Mouse (Mus musculus): Measurements from ENCODE around the gene Mc3r. TPM values are rescaled to one million over a fixed set of nuclear protein-coding genes. Genes with fewer than 3 reads are reported as not detected.

Gene Mc3r
- polyA plus RNA-seq, 1 experiment from 2014 or later: not detected

DNA sequence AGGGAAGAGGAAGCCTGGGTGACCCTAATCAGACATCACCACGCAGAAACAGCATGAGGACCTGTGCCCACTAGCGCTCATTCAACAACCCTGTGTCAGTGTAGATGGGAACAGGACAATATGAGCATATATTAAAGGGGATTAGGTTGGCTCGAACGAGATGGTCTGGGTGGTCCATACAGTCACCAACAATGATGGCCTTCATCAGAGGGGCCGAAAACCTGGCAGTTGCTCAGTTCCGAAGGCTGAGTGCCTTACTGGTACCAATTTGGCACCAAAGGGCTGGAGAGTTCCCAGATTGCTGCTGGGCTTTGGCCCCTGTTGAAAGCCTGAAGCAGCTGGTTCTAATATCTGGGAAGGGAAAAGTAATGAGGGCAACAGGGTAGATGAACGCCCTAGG, 25.4 kb upstream of the Mc3r start:
- Histone ChIP-seq H3K4me1 (no peaks in the 10 kb centered on the region), H3K4me3 (no peak overlapping the region), H3K27ac (replicated peaks) (no peak overlapping the region), H3K9me3 (no peaks in the 10 kb centered on the region), H3K9ac (replicated peaks) (no peak overlapping the region), H3K27me3 (peaks cover 17% of the 10 kb centered on the region), H3K36me3 (no peaks in the 10 kb centered on the region), H3K4me2 (replicated peaks) (no peak overlapping the region)
- no peak for ATAC-seq (ENCODE audit: low FRiP score, low read depth)
- WGBS: 83% methylated on average over 7 of the region's 7 CpGs

DNA sequence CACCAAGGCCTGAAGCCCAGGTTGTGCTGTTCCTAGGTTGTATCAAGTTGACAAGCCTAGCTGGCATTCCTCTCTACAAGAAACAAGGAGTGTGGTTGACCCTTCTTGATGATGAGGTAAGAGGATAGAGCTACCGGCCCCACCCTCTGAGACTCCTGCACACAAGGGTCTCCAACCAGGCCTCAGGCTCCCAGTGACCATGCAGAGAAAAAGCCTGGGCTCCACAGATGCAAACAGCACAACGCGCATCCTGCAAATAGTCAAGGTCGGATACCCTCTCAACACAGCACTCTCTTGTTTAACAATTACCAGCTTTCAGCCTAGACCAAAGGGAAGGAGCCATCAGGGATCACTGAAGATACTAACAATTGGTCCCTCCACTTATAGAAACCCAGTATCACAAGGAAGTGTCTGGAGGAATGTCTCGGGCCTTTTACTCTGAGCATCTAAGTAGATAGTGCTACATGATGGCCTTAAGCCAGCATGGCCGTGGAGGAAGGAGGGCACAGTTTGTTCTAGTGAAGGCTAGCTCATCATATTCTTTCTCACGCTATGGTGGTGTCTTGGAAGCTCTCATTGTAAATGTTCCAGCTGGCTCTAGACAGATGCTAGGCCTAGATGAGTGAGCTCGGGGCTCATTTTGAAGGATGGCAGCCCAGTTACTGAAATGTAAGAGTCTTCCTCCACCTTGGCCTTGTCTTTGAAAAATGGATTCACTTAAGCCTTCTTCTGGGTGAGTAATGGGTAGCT, 24.7 kb upstream of the Mc3r start:
- ATAC-seq (ENCODE audit: low FRiP score, low read depth): no peak
- peaks cover 17% of the 10 kb centered on the region for H3K27me3 ChIP-seq
- H3K4me3 ChIP-seq: no peak overlapping the region
- H3K27ac ChIP-seq (replicated peaks): no peak overlapping the region
- H3K4me2 ChIP-seq (replicated peaks): no peak overlapping the region
- no peaks in the 10 kb centered on the region for H3K4me1 ChIP-seq
- no peaks in the 10 kb centered on the region for H3K36me3 ChIP-seq
- no peaks in the 10 kb centered on the region for H3K9me3 ChIP-seq
- no peak overlapping the region for H3K9ac ChIP-seq (replicated peaks)
- 89% methylated on average over 8 of the region's 8 CpGs for WGBS

DNA sequence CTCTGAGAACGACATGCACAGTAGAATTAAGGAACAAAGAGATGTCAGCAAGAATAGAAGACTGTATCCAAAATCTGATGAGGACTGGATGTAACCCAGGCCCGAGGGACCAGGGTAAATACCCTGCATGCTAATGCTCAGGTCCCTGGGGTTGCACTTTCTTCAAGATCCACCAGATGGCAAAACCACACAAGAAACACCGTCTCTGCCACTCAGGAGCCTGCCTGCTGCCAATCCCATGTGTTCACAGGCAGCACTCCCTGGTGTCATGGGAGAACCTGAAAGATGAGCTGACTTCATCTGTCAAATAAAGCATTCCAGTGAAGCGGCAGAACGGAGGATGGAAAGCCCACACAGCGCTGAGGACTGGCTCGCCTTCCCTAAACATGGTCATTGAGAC, 21.3 kb upstream of the Mc3r start:
- Histone ChIP-seq H3K4me3 (no peak overlapping the region), H3K4me2 (replicated peaks) (no peak overlapping the region), H3K9ac (replicated peaks) (no peak overlapping the region), H3K27me3 (peaks cover 16% of the 10 kb centered on the region), H3K36me3 (no peaks in the 10 kb centered on the region), H3K27ac (replicated peaks) (no peak overlapping the region), H3K9me3 (no peaks in the 10 kb centered on the region), H3K4me1 (no peaks in the 10 kb centered on the region)
- ATAC-seq (ENCODE audit: low FRiP score, low read depth): 0 out of 2 replicates have a peak, but pooled peaks have one; percentile 34
- WGBS: 38% methylated on average over 7 of the region's 7 CpGs

DNA sequence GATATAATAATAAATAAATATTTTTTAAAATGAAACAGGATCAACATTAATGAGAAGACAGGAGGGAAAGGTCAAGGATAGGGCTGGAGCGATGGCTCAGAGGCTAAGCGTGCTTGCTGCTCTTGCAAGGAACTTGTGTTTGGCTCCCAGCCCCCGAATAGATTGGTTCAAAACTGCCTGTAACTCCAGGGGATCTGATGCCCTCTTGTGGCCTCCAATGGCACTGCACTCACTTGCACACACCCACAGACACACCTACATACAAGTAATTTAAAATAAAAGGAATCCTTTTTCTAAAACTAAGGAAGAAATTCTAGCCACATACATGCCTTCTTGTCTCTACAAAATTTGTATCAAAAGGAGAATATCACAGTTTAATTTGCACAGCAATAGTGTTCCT, 20.5 kb upstream of the Mc3r start:
- H3K27ac ChIP-seq (replicated peaks): no peak overlapping the region
- H3K9ac ChIP-seq (replicated peaks): no peak overlapping the region
- no peak for ATAC-seq (ENCODE audit: low FRiP score, low read depth)
- H3K4me3 ChIP-seq: no peak overlapping the region
- H3K4me1 ChIP-seq: no peaks in the 10 kb centered on the region
- no peak overlapping the region for H3K4me2 ChIP-seq (replicated peaks)
- H3K9me3 ChIP-seq: no peaks in the 10 kb centered on the region
- WGBS: 93% methylated on average over 3 of the region's 3 CpGs
- H3K27me3 ChIP-seq: peaks cover 7% of the 10 kb centered on the region
- no peaks in the 10 kb centered on the region for H3K36me3 ChIP-seq

DNA sequence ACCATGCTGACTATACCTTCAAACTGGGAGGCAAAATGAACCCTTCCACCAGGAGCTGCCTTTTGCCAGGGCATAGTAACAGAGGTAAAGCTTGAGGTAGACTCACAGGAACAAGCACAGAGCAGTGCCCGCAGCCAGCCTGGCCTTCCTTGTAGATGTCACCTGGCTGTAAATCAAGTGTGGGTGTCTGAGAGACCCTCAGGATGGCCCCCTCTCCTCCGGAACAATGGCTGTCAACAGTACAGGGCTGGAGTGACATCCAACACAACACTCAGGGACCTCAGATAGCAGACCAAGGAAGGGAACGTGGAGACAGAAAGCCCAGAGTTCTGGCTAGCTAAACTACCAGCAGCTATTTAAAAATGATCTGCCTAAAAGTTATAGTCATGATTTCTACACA, 19.1 kb upstream of the Mc3r start:
- no peaks in the 10 kb centered on the region; the same call in 1 of the 2 replicates for H3K27me3 ChIP-seq
- 53% methylated on average over 3 of the region's 3 CpGs for WGBS
- no peaks in the 10 kb centered on the region for H3K4me1 ChIP-seq
- H3K9ac ChIP-seq (replicated peaks): no peak overlapping the region
- no peak for ATAC-seq (ENCODE audit: low FRiP score, low read depth)
- H3K4me2 ChIP-seq (replicated peaks): no peak overlapping the region
- H3K27ac ChIP-seq (replicated peaks): no peak overlapping the region
- no peaks in the 10 kb centered on the region for H3K36me3 ChIP-seq
- no peak overlapping the region for H3K4me3 ChIP-seq
- H3K9me3 ChIP-seq: no peaks in the 10 kb centered on the region

DNA sequence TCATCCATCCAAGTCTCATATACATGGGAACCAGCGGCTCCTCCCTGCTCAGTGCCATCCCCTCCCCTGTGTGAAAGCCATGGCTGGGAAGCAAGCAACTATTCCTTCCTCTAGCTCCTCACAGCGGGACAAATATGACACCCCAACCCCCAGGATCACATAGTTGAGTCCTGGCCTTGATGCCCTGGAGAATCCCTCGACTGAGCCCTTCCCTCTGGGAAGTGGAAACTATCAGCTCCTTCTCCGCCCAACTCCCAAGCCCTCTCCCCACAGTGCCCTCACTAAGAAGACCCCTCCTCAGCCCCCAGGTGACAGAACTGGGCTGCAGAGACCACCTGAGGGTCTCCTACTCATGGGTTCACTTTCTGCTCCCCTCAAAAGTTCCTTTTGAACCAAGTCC, 18.2 kb upstream of the Mc3r start:
- Histone ChIP-seq H3K4me2 (replicated peaks) (no peak overlapping the region), H3K9me3 (no peaks in the 10 kb centered on the region), H3K9ac (replicated peaks) (no peak overlapping the region), H3K36me3 (no peaks in the 10 kb centered on the region), H3K27me3 (no peaks in the 10 kb centered on the region; the same call in 1 of the 2 replicates), H3K4me3 (no peak overlapping the region), H3K4me1 (no peaks in the 10 kb centered on the region), H3K27ac (replicated peaks) (no peak overlapping the region)
- WGBS: 72% methylated on average over 4 of the region's 4 CpGs
- no peak for ATAC-seq (ENCODE audit: low FRiP score, low read depth)

DNA sequence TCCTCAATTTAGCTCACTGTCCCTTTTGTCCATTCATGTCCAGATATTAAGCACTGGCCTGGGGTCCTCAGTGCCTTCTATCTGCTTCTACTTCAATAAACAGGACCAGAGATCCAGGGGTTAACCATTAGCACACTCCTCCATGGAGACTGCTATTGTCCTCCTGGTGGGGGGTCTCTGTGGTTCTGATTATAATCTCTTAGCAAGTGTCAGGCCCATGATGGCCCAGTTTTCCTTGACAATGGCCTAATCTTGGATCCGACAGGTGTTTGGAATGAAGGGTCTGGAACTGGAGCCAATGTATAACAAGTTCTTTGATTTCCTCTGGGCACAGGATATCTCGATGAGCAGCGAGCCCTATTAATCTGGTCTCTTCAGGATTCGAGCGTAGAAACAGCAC, 10.1 kb upstream of the Mc3r start:
- Histone ChIP-seq H3K9me3 (no peaks in the 10 kb centered on the region), H3K4me2 (replicated peaks) (no peak overlapping the region), H3K36me3 (no peaks in the 10 kb centered on the region), H3K27me3 (no peaks in the 10 kb centered on the region), H3K4me1 (no peaks in the 10 kb centered on the region), H3K4me3 (no peak overlapping the region), H3K9ac (replicated peaks) (no peak overlapping the region), H3K27ac (replicated peaks) (no peak overlapping the region)
- no peak for ATAC-seq (ENCODE audit: low FRiP score, low read depth)
- 72% methylated on average over 5 of the region's 5 CpGs for WGBS

DNA sequence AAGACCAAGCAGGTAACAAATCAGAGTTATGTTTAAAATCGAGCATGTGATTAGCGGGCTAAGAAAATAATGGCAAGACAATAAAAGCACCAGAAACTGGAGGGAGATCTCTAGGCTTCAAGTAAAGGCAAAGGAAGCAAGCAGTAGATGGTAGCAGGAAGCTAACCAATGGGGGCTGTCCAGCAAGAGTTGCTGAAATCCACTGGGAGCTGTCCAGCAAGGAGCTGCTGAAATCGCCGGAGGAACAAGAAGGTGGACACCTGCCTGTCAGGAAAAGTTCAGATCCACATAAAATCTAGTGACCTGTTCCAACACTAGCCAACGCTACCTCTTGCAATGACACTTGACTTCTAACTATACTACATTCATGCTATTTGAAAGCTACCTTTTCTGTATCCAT, 7.3 kb upstream of the Mc3r start:
- H3K4me3 ChIP-seq: no peak overlapping the region
- no peak overlapping the region for H3K27ac ChIP-seq (replicated peaks)
- no peaks in the 10 kb centered on the region for H3K4me1 ChIP-seq
- H3K9ac ChIP-seq (replicated peaks): no peak overlapping the region
- no peak overlapping the region for H3K4me2 ChIP-seq (replicated peaks)
- 24% methylated on average over 5 of the region's 5 CpGs for WGBS
- no peaks in the 10 kb centered on the region for H3K27me3 ChIP-seq
- H3K36me3 ChIP-seq: no peaks in the 10 kb centered on the region
- H3K9me3 ChIP-seq: no peaks in the 10 kb centered on the region
- no peak for ATAC-seq (ENCODE audit: low FRiP score, low read depth)

DNA sequence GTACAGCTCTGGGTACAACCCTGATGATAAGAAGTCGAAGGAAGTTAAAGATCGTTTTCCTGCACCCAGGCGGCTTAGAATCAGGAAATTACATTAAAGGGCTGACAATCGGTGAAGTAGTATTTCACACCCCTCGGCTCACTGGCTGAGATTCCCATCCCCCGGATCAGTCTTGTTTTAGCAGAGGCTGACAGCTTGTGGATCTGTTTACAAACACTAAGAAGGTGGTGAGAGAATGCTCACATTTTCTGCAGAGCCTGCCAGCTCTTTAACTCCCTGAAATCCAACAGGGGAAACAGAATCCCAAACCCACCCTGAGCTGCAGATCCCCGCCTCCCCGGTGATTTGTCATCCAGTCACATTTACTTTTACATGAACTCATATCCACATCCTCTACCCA, 2.8 kb upstream of the Mc3r start:
- Histone ChIP-seq H3K4me3 (no peak overlapping the region), H3K27me3 (peaks cover 26% of the 10 kb centered on the region), H3K36me3 (no peaks in the 10 kb centered on the region), H3K4me1 (no peaks in the 10 kb centered on the region; the same call in 1 of the 2 replicates), H3K9ac (replicated peaks) (no peak overlapping the region), H3K27ac (replicated peaks) (no peak overlapping the region), H3K4me2 (replicated peaks) (no peak overlapping the region), H3K9me3 (no peaks in the 10 kb centered on the region)
- ATAC-seq (ENCODE audit: low FRiP score, low read depth): no peak
- WGBS: 86% methylated on average over 8 of the region's 8 CpGs

DNA sequence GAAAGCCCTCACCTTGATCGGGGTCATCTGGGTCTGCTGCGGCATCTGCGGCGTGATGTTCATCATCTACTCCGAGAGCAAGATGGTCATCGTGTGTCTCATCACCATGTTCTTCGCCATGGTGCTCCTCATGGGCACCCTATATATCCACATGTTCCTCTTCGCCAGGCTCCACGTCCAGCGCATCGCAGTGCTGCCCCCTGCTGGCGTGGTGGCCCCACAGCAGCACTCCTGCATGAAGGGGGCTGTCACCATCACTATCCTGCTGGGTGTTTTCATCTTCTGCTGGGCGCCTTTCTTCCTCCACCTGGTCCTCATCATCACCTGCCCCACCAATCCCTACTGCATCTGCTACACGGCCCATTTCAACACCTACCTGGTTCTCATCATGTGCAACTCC, 1.0 kb downstream of the Mc3r start:
- H3K4me2 ChIP-seq (replicated peaks): no peak overlapping the region
- H3K36me3 ChIP-seq: no peaks in the 10 kb centered on the region
- H3K4me3 ChIP-seq: no peak overlapping the region
- ATAC-seq (ENCODE audit: low FRiP score, low read depth): no peak
- H3K4me1 ChIP-seq: no peaks in the 10 kb centered on the region; the same call in 1 of the 2 replicates
- 85% methylated on average over 14 of the region's 14 CpGs for WGBS
- no peaks in the 10 kb centered on the region for H3K9me3 ChIP-seq
- H3K9ac ChIP-seq (replicated peaks): no peak overlapping the region
- H3K27me3 ChIP-seq: peaks cover 26% of the 10 kb centered on the region
- H3K27ac ChIP-seq (replicated peaks): no peak overlapping the region

DNA sequence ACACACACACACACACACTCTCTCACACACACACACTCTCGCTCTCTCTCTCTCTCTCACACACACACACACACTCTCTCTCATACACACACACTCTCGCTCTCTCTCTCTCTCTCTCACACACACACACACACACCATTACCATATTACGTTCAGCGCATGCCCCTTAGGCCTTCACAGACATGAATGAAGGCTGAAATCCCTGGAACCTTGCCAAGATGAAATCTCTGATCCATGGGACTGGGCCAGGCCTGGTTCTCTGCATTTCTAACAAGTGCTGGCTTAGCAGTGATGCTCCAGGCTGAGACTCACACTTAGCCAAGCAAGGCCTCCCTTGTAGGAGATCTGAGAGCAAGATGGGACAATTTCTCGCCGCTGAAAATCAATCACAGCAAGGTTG, 8.1 kb downstream of the Mc3r start:
- 82% methylated on average over 6 of the region's 6 CpGs for WGBS
- no peak overlapping the region for H3K4me2 ChIP-seq (replicated peaks)
- peaks cover 10% of the 10 kb centered on the region; the same call in 1 of the 2 replicates for H3K4me1 ChIP-seq
- H3K27ac ChIP-seq (replicated peaks): no peak overlapping the region
- H3K4me3 ChIP-seq: no peak overlapping the region
- no peak for ATAC-seq (ENCODE audit: low FRiP score, low read depth)
- no peaks in the 10 kb centered on the region for H3K36me3 ChIP-seq
- H3K27me3 ChIP-seq: no peaks in the 10 kb centered on the region
- H3K9ac ChIP-seq (replicated peaks): no peak overlapping the region
- no peaks in the 10 kb centered on the region for H3K9me3 ChIP-seq

DNA sequence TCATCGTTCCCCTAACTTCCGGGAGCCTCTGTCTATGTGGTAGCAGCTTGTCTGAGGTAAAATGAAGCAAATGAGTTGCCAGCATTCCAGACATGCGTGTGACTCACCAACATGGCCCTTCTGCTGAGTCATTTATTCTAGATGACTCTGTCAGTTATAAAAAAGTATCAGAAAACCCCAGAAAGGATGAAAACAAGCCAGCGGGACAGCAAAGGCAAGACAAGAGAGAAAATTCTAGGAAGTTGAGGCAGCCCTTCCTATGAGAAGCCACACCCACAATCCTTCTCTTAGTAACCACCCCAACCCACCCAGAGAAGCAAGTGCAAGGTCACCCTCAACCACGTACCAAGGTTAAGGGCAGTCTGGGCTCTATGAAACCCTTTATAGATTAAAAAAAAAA, 8.7 kb downstream of the Mc3r start:
- Histone ChIP-seq H3K9me3 (no peaks in the 10 kb centered on the region), H3K4me3 (no peak overlapping the region), H3K4me1 (peaks cover 10% of the 10 kb centered on the region; the same call in 1 of the 2 replicates), H3K27me3 (no peaks in the 10 kb centered on the region), H3K4me2 (replicated peaks) (no peak overlapping the region), H3K36me3 (no peaks in the 10 kb centered on the region), H3K9ac (replicated peaks) (no peak overlapping the region), H3K27ac (replicated peaks) (no peak overlapping the region)
- no peak for ATAC-seq (ENCODE audit: low FRiP score, low read depth)
- WGBS: 90% methylated on average over 5 of the region's 5 CpGs

Measured in midbrain, embryonic 12.5 days (tissue).